Mouse (Mus musculus) hindbrain, embryonic 11.5 days (tissue): ENCODE data around the gene Rnf225. TPM values are rescaled to one million over a fixed set of nuclear protein-coding genes. Genes with fewer than 3 reads are reported as not detected.
A peak's percentile ranks its signal among the peaks of the same experiment; 100 is the strongest.
"Not testable (repeated sequence)": the region's sequence is repeated elsewhere in the genome, so short reads cannot be mapped to it uniquely, and the experiment has no call there.

Experiments
- ATAC-seq: fragments of 200-750 bp; cut with Nextera tagmentation; 2 replicates; pipeline ENCODE4 v1.8.0; 2017; ENCODE audit warnings: mild to moderate bottlenecking, moderate TSS enrichment, moderate library complexity; ENCODE audit not compliant: low FRiP score
- DNase-seq: peaks from one replicate; pipeline ENCODE4 v3.0.0-alpha.2; 2015; ENCODE audit warnings: low spot score
- H3K27ac ChIP-seq: fragments of 300-500 bp; sonication (generic); 2 replicates; pipeline ENCODE4 v1.5.1; 2014; ENCODE audit warnings: mild to moderate bottlenecking, low read depth, low read length
- H3K27me3 ChIP-seq: fragments of 300-500 bp; sonication (generic); 2 replicates; pipeline ENCODE4 v1.6.1; 2014; ENCODE audit warnings: mild to moderate bottlenecking, low read length, moderate library complexity, mixed read lengths; ENCODE audit not compliant: control insufficient read depth, insufficient read depth
- H3K36me3 ChIP-seq: fragments of 300-500 bp; sonication (generic); 2 replicates; pipeline ENCODE4 v1.6.1; 2014; ENCODE audit warnings: mild to moderate bottlenecking, low read length, moderate library complexity, mixed read lengths; ENCODE audit not compliant: control insufficient read depth, insufficient read depth
- H3K4me1 ChIP-seq: fragments of 300-500 bp; sonication (generic); replicated peaks from 2 replicates; pipeline ENCODE4 v1.6.1; 2014; ENCODE audit warnings: low read length, mixed read lengths; ENCODE audit not compliant: control insufficient read depth, insufficient read depth
- H3K4me2 ChIP-seq: fragments of 300-500 bp; sonication (generic); replicated peaks from 2 replicates; pipeline ENCODE4 v1.6.1; 2014; ENCODE audit warnings: mild to moderate bottlenecking, low read depth, low read length
- H3K4me3 ChIP-seq: fragments of 300-500 bp; sonication (generic); 2 replicates; pipeline ENCODE4 v1.5.1; 2014; ENCODE audit warnings: low read depth, low read length
- H3K9ac ChIP-seq: fragments of 300-500 bp; sonication (generic); 2 replicates; pipeline ENCODE4 v1.6.1; 2014; ENCODE audit warnings: low read depth, low read length
- H3K9me3 ChIP-seq: fragments of 300-500 bp; sonication (generic); 2 replicates; pipeline ENCODE4 v1.6.1; 2016; ENCODE audit warnings: low read length; ENCODE audit not compliant: control insufficient read depth
- WGBS: fragments of 180-500 bp; shearing (Covaris S2); extraction: QIAGEN DNeasy Blood & Tissue Kit; methylation state at CpG from one replicate; pipeline ENCODE4 v1.1.7; 2014; 5-methylcytosine and 5-hydroxymethylcytosine counted together
- polyA plus RNA-seq: library from polyadenylated mRNA; unstranded; fragments of >200 nt; fragmentation: Nextera tagmentation; extraction: Ambion mirVana; gene quantifications from 2 replicates; pipeline ENCODE4 v1.2.1, GENCODE M21; 2014

Rnf225 gene
- polyA plus RNA-seq = 0.50 and 0.66 TPM in 2 replicates

DNA sequence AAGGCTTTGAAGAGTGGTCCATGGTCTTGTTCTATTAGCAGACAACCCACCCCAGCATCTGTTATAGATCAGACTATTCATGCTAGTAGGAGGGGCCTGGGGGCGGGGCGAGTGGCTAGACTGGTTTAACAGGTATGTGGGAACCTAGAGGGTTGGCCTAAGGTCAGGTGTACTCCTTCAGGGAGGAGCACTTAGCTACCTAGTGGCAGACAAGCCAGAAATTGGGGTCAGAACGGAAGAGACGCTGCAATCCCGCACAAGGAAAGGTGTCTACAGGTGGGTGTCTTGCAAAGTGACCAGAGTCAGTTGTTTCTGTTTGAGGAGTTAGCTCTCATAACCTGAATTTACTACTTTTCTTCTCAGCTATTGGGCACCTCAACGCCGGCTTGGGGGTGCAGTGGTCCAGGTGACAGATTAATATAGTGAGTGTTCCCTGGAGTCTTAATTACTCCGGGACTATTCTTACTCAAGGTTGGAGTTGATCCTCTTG is at the start of gene Rnf225:
TSS of gene Rnf225 (plus strand) at position 226 of the 490 bp plus-strand sequence.
- Histone ChIP-seq H3K4me3 (peak within 1 kb of the TSS; percentile 24), H3K9ac (no peak within 1 kb of the TSS), H3K27me3 (peaks cover 11% of the 10 kb centered on the region), H3K27ac (no peak within 1 kb of the TSS), H3K36me3 (peaks cover 16% of the 10 kb centered on the region; the same call in 1 of the 2 replicates), H3K9me3 (no peaks in the 10 kb centered on the region), H3K4me2 (peak within 1 kb of the TSS; percentile 46), H3K4me1 (peaks cover 7% of the 10 kb centered on the region)
- ATAC-seq (0 out of 2 replicates have a peak, but pooled peaks have one; percentile 12), DNase-seq (no peak)
- 23% methylated on average over 8 of the region's 8 CpGs for WGBS

DNA sequence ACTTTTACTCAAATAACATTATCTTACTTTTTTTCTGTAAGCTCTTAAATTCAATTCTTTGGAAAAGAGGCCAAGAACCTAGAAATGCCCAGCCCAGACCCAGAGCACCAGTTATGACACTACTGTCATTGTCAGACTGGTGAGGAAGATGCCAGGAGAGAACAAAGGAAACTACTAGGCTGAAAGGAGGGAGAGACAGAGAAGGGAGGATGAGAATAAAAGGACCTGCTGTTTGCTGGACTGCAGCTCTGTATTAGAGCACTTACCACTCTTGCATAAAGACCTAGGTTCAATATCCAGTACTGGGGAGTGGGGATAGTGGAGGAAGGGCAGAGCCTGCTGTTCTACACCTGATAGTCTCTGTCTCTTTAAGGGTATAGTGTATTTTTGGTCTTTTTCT is 47.2 kb upstream of the Rnf225 start:
- Histone ChIP-seq H3K27me3 (no peaks in the 10 kb centered on the region), H3K9me3 (no peaks in the 10 kb centered on the region), H3K9ac (no peak overlapping the region), H3K4me3 (no peak overlapping the region; the same call in 1 of the 2 replicates), H3K4me1 (peaks cover 3% of the 10 kb centered on the region; the same call in 1 of the 2 replicates), H3K36me3 (no peaks in the 10 kb centered on the region), H3K27ac (no peak overlapping the region), H3K4me2 (no peak overlapping the region)
- ATAC-seq (no peak), DNase-seq (no peak)

DNA sequence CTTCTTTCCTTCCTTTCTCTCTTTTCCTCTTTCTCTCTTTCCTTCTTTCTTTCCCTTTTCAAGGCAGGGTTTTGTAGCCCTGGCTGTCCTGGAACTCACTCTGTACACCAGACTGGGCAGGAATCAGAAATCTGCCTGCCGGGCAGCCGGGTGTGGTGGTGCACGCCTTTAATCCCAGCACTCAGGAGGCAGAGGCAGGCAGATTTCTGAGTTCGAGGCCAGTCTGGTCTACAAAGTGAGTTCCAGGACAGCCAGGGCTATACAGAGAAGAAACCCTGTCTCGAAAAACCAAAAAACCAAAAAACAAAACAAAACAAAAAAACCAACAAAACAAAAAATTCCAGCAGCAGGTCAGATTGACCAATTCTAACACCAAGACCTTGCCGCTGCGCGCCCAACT is 46.7 kb upstream of the Rnf225 start:
- Histone ChIP-seq H3K4me2 (peak overlapping the region; percentile 66), H3K4me3 (peak overlapping the region; percentile 79), H3K9ac (peak overlapping the region; percentile 79; the same call in 1 of the 2 replicates)
- H3K4me1 ChIP-seq, H3K27me3 ChIP-seq, DNase-seq, H3K27ac ChIP-seq, H3K36me3 ChIP-seq, H3K9me3 ChIP-seq: not testable (repeated sequence)
- 46% methylated on average over 8 of the region's 8 CpGs for WGBS
- peak; percentile 35 for ATAC-seq

DNA sequence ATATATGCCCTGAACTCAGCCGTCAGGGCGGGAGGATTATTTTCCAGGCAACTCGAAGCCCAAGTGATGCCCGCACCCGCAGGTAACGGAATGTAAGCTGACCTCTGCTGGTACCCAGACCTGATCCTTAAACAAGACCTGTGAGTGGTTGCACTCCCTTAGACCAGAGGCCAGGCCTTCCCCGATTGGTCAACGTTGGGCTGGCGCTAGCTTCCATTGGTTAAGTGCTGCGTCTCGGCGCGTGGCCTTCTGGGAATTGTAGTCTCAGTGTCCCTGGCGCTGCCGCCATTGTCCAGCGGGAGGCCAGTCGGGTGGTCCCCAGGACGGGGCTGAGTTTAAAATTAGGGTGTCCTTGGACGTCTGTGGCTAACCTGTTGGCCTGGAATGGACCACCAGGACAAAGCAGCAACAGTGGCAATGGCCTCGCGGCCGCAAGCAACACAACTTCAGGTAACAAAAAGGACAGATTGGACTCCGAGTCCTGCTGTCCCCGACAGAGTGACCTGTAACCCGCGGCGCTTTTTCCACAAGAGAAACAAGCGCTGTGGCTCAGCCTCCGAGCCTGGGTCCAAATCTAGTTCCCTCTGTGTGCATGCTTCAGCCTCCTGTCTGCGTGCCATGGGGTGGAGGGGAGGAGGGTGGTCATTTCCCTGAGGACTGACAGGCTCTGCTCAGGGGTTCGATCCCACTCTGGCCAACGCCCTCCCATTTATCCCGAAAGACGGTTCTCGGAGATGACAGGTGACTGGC is 46.1 kb upstream of the Rnf225 start, which contains the start of gene Zfp128:
TSS of gene Zfp128 (plus strand) at position 267 of the 750 bp plus-strand sequence.
- no peaks in the 10 kb centered on the region for H3K9me3 ChIP-seq
- WGBS = 2% methylated on average over 35 of the region's 35 CpGs
- H3K27me3 ChIP-seq = no peaks in the 10 kb centered on the region
- ATAC-seq (peak; percentile 99), DNase-seq (peak; percentile 95)
- H3K4me3 ChIP-seq = peak within 1 kb of the TSS; percentile 79
- peak within 1 kb of the TSS; percentile 66 for H3K4me2 ChIP-seq
- H3K4me1 ChIP-seq = peaks cover 3% of the 10 kb centered on the region; the same call in 1 of the 2 replicates
- H3K36me3 ChIP-seq = no peaks in the 10 kb centered on the region
- H3K27ac ChIP-seq = no peak within 1 kb of the TSS
- peak within 1 kb of the TSS; percentile 79 for H3K9ac ChIP-seq

DNA sequence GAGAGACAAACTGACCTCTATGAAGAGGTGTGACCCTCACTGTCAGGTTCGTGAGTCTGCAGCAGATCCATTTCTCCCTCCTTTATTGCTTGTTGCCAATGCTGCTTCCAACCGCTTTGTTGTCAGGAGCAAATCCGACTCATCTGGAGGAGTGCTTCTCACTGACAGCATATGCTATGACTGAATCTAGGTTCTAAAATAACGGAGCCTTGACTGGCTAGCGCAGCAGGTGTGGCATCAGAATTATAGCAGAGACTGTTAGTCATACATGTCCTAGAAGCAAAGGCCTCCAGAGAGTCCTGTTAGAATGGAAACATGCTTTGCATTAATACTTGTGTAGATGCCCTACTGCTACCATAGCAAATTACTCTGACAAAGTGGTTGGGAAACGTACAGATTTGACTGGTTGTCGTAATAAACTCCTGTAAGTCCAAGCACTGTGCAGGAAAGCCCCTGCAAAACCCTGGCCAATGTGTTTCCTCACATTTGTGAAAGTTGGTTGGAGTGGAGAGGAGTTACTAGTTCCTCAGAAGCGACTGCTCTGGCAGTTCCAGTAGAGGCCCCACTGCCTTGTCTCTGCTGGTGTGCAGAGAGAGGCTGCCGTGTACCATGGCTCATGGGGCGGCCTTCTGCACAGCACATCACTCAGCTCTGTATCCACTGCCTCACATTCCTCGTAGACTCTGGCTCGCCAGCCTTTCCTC is 40.5 kb upstream of the Rnf225 start:
- no peak overlapping the region for H3K9ac ChIP-seq
- no peak overlapping the region for H3K4me3 ChIP-seq
- H3K27me3 ChIP-seq = no peaks in the 10 kb centered on the region
- H3K27ac ChIP-seq = no peak overlapping the region
- peaks cover 2% of the 10 kb centered on the region; the same call in 1 of the 2 replicates for H3K36me3 ChIP-seq
- peaks cover under 1% of the 10 kb centered on the region; the same call in 1 of the 2 replicates for H3K4me1 ChIP-seq
- 90% methylated on average over 12 of the region's 12 CpGs for WGBS
- ATAC-seq (no peak), DNase-seq (no peak)
- no peaks in the 10 kb centered on the region for H3K9me3 ChIP-seq
- no peak overlapping the region for H3K4me2 ChIP-seq

DNA sequence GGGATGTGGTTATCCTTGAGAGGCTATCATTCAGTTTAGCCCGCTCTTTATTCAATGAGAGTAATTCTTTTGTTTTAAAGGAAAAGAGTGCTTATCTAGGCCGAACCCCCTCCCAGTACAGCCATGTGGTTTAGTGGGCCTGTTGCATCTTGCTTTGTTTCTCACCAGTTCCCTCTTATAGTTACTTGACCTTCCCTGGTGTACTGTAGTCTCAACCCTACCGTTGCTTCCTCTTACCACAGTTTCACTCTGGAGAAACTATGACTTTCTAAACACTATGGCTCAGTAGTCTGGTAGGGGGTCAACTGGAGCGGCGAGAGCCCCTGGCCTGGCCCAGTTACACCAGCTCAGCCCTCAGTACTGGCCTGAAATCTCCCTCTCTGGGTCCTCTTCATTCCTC is 39.6 kb upstream of the Rnf225 start:
- 90% methylated on average over 5 of the region's 5 CpGs for WGBS
- H3K4me3 ChIP-seq = no peak overlapping the region
- no peaks in the 10 kb centered on the region for H3K4me1 ChIP-seq
- no peak overlapping the region for H3K27ac ChIP-seq
- H3K9ac ChIP-seq = no peak overlapping the region
- DNase-seq (no peak), ATAC-seq (no peak)
- H3K4me2 ChIP-seq = no peak overlapping the region
- H3K36me3 ChIP-seq = peaks cover 2% of the 10 kb centered on the region; the same call in 1 of the 2 replicates
- H3K9me3 ChIP-seq = no peaks in the 10 kb centered on the region
- no peaks in the 10 kb centered on the region for H3K27me3 ChIP-seq

DNA sequence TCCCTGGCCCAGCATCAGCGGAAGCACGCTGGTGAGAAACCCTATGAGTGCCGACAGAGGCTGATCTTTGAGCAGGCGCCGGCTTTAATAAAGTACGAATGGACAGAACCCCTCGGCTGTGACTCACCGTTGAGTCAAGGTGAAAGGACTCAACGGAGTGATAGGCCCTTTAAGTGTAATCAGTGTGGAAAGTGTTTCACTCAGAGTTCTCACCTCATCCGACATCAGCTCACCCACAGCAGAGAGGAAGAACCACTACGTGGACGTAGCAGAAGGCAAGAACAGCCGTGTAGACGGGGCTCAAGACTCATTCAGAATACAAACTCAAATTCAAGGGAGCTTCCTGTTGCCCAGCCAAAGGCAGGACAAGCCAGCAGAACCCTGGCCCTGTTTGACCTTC is 36.3 kb upstream of the Rnf225 start:
- Histone ChIP-seq H3K27me3 (no peaks in the 10 kb centered on the region), H3K4me1 (no peaks in the 10 kb centered on the region), H3K36me3 (peaks cover 2% of the 10 kb centered on the region; the same call in 1 of the 2 replicates), H3K4me3 (no peak overlapping the region), H3K4me2 (no peak overlapping the region), H3K27ac (no peak overlapping the region), H3K9me3 (no peaks in the 10 kb centered on the region), H3K9ac (no peak overlapping the region)
- DNase-seq = no peak
- ATAC-seq = no peak
- WGBS = 93% methylated on average over 14 of the region's 14 CpGs

DNA sequence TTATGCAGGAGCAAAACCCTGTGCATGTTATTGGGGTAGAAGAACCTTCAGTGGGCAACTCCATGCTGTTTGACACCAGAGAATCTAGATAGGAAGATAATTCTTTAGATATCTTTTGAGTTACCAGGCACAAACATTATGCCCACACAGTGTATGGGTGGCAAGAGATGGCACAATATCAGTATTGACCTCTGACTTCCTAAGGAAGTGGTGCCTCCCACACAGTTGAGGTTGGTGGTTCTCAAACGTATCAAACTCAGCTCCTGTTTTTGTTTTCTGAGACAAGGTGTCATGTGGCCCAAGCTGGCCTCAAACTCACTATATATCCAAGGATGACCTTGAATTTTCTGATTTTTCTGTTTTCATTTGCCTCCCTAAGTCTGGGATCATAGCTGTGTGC is 35.9 kb upstream of the Rnf225 start:
- Histone ChIP-seq H3K4me1 (no peaks in the 10 kb centered on the region), H3K36me3 (peaks cover 2% of the 10 kb centered on the region; the same call in 1 of the 2 replicates), H3K4me3 (no peak overlapping the region), H3K9me3 (no peaks in the 10 kb centered on the region), H3K27ac (no peak overlapping the region), H3K27me3 (no peaks in the 10 kb centered on the region), H3K4me2 (no peak overlapping the region), H3K9ac (no peak overlapping the region)
- WGBS = 67% methylated on average over 1 of the region's 1 CpGs
- no peak for DNase-seq
- ATAC-seq = no peak
